Mouse (Mus musculus) T-cell, adult 2 months (primary cell): ENCODE data around the gene 2210011C24Rik.
"Not testable (repeated sequence)": the region's sequence is repeated elsewhere in the genome, so short reads cannot be mapped to it uniquely, and the experiment has no call there.

Experiments used
- DNase-seq: peaks from one replicate; pipeline ENCODE4 v3.0.0; 2022; ENCODE audit warnings: low spot score

The 2210011C24Rik gene

GRCm38 (mm10) chr8:84019738-84020137 lies 7.8 kb upstream of the 2210011C24Rik start:
- DNase-seq, result no peak

DNA sequence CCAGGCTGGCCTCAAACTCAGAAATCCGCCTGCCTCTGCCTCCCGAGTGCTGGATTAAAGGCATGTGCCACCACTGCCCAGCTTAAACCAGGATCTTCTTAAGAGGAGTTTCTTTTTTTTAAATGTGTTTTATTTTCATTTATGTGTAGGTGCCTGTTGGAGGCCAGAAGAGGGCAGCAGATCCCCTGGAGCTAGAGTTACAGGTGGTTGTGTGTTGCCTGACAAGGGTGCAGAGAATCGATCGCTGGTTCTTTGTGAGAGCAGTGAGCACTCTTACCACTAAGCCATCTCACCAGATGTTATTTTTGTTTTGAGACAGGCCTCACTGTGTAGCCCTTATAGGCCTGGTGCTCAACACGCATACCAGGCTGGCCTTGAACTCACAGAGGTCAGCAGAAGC lies 3.9 kb upstream of the 2210011C24Rik start:
- no peak for DNase-seq

DNA sequence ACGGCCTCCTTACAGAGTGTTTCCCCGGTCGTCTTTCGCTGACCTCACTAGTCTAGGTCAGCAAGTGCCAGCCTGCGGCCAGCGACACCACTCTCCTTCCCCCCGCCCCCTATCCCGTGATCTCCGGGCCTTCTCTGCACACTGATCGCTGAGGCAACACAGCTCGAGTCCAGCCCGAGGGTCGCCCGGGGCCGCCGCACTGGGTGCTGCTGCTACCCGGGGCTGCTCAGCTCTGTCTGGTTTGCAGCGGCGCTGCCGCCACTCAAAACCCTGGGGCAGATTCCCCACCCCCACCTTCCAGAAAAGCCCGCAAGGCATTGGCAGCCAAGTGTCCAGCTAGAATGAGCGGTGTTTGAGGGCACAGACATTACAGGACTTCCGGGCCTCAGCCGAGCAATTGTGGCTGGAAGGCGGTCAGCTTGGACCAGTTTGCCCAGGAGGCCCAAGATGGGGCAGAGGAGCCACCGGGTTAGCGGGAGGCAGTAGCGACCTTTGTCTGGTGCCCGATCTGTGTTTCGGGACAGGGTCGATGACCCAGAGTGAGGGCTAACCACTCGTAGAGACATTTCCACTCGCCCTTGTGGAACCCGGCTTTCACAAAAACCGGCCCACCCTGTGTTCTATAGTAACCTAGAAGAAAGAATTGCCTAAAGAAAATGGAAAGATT lies 661 bp upstream of the 2210011C24Rik start:
- no peak for DNase-seq

DNA sequence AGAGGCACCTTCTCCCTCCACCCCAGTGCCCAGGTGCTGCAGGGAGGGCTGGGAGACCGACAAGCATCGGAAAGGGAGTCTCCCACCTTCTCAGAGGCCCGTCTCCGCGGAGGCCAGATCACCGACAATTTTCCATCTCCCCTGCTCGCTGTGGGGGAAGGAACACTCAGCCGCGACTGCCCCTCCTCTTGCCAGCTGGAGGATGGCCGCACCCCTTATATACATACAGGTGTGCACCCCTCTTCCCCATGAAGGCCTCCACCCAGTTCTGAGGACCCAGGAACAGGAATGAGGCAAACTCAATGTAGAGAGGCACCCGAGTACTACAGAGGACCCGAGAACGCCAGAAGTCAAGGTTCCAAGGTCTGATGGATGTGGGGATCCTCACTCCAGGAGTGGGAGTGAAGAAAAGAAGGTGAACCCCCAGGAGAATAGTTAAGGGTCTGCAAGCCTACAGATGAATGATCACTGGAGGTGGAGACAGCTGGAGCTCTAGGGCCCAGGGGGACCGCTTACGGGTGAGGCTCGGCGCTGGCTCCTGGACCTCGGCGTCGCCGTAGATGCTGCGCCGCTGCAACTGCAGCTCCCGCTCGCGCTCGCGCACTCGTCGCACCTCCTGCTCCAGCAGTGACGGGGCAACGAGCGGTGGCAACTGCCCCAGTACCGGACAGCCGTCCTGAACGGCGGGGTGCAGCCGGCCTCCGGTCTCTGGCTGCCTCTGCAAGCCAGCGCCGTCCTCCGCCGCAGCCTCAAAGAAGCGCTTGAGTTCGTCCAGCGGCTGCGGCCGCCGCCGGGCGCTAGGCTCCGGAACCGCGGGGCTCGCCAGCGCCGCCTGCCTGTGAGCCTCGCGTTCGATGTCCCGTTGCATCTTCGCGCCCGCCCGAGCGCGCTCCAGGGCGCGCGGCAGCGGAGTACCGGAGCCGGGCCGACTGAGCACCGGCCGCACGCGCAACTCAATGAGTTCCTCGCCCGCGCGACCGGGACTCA lies 1.1 kb downstream of the 2210011C24Rik start:
- peak; percentile 54 for DNase-seq

DNA sequence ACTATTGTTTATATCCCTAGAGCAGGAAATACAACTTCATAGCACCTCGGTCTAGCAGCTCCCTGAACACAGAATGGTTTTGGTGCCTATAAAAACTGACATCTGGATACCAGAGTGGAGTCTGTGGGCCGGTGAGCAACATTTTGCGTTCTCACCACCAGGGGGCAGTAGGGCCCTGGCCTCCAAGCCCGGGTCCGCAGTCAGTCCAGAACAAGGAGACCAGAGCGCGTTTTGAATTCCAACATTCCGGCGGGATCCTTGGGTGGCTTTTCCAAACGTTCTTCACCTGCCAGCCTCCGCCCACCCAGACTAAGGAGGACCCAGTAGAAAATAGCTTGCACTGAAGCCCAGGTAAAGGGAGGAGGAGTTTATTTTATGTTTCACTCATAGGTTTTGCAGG lies 2.1 kb downstream of the 2210011C24Rik start:
- DNase-seq, result peak; percentile 67

DNA sequence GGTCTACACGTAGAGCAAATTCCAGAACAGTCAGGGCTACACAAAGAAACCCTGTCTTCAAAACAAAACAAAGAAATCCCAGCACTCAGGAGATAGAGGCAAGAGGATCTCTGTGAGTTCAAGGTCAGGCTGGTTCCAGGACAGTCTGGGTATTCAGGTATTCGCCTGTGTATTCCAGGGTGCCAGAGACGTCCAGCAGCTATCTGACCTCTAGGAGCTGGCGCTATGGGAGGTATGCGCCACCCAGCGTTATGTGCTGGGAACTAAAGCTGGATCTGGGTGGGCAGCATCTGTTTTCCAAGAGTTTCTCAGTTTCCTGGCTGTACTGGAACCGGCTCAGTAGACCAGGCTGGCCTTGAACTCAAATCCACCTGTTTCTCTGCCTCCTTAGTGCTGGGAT lies 3.6 kb downstream of the 2210011C24Rik start:
- no peak for DNase-seq

DNA sequence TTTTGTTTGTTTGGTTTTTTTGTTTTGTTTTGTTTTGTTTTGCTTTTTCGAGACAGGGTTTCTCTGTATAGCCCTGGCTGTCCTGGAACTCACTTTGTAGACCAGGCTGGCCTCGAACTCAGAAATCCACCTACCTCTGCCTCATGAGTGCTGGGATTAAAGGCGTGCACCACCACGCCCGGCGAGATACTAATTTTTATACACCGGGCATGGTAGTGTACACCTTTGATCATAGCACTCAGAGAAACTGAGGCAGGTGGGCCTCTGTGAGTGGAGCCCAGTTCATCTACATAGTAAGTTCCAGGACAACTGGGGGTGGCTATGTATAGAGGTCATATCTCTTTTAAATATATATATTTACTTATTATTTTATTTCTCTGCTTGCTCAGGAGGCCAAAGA lies 6.5 kb downstream of the 2210011C24Rik start:
- not testable (repeated sequence) for DNase-seq

DNA sequence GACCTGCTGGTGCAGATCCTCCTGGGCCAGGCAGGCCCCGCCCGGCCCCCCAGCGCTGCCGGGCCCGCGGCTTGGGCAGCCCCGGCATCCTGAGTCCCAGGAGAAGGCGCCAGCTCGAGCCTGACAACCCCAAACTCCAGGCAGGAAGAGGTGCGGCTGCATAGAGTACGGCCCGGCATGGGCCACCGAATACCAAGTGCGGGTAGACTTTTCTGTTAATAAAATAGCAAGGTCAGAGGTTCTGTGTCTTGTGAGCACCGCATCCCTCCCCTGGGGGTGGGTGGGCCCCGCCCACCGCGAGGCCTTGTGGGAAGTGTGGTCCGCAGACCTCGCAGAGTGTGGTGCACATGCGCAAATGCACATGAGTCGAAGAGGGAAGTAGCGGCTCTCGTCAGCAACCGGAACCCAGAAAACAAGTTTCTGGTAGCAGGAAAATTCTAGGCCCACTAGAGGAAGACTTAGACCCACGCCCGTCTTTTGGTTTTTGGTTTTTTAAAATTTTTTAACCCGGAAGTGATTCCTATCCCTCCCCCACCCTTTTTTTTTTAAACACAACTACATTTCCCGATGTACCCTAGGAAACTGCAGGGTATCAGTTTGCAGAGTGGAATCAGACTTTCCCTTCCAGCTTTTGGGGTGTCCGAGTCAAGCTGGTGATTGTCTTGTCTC lies 7.3 kb downstream of the 2210011C24Rik start:
- peak; percentile 95 for DNase-seq

DNA sequence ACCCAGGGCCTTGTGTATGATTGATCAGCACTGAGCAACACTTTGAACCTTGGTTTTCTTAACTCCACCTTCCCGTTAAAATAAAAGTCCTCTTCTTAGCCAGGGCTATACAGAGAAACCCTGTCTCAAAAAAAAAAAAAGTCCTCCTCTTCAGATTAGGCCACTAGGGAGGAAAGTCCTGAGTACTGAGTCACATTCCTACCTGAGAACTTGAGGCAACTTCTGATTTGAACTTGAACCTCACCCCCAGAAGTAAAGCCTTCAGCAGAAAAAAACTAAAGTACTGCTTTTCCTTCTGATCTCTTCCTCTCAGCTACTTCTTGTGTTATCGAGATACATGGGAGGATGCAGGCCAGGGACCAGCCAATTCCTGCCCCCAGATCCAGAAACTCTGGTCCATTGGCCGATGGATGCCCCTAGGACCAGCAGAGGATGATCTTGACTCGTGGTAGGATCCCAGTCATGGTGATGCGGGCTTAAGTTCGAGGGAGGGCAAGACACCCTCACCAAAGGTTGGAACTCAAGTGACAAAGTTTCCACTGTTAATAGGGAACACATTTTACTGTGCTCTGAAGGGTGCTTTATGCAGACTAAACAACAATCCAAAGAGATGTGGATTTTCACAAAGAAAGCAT lies 8.2 kb downstream of the 2210011C24Rik start:
- no peak for DNase-seq

DNA sequence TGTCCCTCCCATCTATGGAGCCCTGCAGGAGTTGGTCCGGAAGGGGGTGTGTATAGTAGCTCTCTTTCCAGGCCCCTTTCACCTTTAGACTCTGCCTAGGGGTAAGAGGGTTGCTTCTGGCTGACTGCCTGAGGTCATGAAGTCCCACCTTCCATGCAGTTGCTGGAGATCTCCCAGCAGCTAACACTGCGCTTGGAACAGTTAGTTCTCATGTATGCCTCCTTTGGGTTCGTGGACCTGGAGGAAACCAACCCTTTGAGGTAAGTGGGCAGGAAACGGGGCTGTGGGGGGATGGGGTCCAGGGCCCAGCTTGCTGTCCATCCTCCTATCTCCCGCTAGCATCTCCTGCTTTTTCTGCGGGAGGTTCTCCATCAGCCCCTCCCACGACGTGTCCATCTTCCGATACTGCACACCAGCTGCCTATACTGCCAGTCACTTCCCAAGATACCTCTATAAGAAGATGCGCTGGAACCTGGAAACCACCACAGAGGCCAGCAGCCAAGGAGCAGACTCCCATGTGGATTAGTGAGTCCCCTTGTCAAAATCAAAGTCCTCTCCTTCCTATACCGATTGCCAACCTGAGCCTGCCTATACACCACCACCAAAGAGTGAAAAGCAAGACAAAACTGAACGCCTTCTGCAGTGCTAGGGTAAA lies 8.9 kb downstream of the 2210011C24Rik start:
- DNase-seq, result no peak

DNA sequence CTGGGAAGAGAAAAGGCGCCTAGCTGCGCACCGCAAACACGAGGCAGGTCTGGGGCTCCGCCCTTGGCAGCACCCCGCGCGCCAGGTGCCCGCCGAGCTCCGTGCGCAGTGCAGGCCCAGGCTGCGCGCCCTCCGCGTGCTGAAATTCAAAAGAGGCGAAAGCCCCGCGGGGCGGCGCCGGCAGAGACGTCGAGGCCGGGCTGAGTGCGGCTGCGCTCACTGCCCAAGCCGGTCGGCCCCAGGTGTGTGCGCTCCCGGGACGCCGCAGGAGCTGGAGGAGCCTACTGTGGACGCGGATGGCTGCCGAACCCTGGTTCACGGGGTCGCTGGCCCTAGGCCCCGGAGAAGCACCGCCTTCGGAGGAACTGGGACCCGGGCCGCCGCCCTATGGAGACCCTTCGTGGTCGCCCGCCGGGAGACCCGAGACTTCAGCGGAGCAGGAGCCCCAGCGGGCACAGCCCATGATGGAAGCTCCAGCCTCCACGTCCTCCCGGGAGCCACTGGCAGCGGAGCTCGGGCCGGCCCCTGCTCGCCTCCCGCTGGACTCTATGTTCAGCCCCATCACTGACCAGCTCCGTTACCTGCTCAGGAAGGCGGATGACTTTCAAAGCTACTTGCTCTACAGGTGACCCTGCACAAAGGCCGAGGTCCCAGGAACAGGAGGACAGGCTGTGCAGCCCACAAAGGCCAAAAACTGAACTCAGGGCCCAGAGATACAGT lies 10.5 kb downstream of the 2210011C24Rik start, which contains the start of gene 1700067K01Rik:
Gene 1700067K01Rik, plus strand, starts transcription at position 222 of the 720 bp plus-strand sequence.
- DNase-seq, result no peak

GRCm38 (mm10) chr8:83999825-84000224 lies 12.1 kb downstream of the 2210011C24Rik start:
- no peak for DNase-seq

GRCm38 (mm10) chr8:83999057-83999705 lies 12.8 kb downstream of the 2210011C24Rik start:
- DNase-seq, result no peak

DNA sequence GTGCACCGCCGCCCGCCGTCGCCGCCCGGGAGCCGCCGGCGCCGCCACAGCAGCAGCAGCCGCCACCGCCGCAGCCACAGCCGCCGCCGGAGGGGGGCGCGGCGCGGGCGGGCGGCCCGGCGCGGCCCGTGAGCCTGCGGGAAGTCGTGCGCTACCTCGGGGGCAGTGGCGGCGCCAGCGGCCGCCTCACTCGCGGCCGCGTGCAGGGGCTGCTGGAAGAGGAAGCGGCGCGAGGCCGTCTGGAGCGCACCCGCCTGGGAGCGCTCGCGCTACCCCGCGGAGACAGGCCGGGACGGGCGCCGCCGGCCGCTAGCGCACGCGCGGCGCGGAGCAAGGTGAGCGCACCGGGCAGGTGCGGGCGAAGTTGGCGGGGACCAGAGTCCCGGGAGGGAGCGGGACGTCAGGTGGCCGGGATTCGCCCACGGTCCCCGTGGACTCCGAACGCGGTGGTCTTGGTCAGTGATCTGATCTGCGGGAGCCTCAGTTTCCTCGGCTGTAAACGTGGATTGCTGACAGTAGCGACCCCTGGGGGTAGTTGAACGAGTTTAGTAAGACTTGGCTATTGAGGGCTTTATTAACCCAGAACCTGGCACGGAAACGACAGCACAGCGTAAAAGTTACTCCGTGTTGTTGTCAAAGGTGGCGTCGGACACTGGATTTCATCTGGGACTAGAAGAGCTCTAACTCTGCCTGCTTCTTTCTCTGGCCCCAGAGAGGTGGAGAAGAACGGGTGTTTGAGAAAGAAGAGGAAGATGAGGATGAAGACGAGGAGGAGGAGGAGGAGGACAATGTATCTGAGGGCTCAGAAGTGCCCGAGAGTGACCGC lies 13.5 kb downstream of the 2210011C24Rik start:
- DNase-seq, result peak; percentile 61

DNA sequence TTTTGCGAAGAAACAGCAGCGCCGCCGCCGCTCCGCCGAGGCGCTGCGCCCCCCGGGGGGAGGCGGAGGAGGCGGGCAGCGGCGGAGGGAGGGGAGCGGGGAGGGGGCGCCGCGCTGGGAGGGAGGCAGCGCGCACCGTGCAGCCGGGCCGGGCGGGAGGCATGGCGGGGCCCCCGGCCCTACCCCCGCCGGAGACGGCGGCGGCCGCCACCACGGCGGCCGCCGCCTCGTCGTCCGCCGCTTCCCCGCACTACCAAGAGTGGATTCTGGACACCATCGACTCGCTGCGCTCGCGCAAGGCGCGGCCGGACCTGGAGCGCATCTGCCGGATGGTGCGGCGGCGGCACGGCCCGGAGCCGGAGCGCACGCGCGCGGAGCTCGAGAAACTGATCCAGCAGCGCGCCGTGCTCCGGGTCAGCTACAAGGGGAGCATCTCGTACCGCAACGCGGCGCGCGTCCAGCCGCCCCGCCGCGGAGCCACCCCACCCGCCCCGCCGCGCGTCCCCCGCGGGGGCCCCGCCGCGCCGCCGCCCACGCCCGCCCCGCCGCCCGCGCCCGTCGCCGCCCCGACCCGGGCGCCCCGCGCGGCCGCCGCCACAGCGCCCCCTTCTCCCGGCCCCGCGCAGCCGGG lies 14.3 kb downstream of the 2210011C24Rik start, which contains the start of gene Samd1:
Gene Samd1, plus strand, starts transcription at position 162 of the 631 bp plus-strand sequence.
- DNase-seq, result peak; percentile 35

DNA sequence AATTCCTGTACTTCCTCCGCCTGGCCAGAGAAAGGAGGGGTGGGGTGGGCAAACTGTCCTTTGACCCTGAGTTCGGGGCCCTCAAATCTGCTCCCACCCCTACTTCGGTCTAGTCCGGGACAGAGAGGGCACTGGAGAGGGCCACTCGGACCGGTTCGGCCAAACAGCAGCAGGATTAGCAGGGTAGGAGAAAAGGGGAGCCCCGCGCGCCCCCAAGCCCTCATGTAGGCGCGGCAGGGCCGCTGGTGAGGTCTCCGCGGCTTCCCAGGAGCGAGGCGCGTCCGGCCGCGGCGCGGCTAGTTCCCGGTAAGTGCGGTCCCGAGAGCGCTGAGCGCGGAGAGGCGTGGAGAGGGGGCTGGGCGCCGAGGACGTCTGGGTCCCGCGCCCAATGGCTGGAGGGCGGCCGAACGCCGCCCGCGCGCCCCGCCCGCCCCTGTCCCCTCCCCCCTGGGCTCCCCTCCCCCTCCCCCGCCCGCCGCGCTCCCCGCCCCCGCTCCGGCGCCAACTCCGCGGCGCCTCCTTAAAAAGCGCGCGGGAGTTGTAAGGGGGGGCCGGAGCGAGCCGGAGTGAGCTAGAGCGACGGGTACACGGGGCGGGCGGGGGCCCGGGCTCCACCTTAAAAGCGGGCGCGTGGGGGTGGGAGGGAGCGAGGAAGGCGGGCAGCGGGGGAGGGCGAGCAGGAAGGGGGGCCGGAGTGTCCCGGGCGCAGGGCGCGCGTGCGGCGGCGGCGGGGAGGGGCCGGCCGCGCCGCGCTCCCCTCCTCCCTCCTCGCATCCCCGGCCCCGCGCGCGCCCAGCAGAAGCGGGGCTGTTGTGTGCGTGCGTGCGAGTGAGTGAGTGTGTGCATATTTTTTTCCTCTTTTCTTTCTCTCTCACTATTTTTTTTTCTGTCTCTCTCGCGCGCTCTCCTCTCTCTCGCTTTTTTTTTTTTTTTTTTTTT lies 15.1 kb downstream of the 2210011C24Rik start:
- peak; percentile 59 for DNase-seq

DNA sequence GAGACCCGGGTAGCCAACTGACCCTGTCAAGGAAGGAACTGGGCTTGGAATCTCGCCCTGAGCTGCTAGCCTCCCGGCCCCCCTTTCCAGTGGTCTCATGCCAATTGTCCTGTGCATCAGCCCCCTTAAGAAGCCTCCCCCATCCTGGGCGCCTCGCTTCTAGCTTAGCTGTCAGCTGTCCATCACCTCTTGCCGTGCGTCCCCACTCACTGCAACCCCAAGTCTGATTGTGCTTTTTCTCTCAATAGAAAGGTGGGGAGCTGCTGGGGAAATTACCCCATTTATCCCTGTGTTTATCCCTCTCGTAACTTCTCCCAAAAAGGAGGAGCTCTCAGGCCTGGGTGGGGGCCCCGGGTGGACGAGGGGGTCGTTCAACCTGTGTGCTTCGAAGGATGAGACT lies 16.0 kb downstream of the 2210011C24Rik start:
- DNase-seq, result no peak

DNA sequence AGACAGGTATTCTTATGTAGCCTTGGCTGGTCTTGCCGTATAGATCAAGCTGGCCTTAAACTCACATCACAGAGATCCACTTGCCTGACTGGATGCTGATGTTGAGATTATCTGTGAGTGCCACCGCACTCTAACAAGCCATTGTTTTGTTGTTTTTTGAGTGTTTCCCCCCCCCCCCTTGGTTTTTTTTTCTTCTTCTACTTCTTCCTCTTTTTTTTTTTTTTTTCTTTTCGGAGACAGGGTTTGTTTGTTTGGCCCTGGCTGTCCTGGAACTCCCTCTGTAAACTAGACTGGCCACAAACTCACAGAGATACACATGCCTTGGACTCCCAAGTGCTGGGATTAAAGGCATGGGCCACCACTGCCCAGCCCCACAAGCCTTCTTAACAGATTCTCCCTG lies 17.9 kb downstream of the 2210011C24Rik start:
- DNase-seq, result no peak
